Mouse (Mus musculus): ENCODE data around the gene Poldip3.
A peak's percentile ranks its signal among the peaks of the same experiment; 100 is the strongest.

Gene Poldip3

DNA sequence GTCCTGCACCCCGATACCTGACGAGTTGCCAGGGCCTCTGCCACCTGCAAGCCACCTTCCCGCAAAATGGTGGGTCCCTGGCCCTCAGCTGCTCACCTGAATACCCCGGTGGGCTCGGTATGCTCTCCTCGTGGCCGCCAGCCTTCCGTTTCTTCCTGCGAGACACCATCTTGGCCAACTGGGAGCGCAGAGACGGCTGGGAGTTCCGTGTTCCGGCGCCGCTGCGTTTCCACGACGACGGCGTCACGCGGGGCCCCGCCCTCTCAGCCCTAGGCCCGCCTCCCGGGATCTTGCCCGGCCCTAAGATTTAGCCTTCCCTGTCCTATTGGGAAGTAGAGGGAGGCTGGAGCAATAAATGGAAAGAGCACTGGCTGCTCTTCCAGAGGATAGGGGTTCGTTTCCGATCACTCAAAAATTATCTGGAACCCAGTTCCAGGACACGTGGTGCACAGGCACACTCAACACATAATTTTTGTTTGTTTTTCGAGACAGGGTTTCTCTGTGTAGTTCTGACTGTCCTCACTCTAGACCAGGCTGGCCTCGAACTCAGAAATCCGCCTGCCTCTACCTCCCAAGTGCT, 26.5 kb downstream of the Poldip3 start, which contains the start of gene Rrp7a:
Gene Rrp7a (minus strand): TSS at position 236 of the 580 bp plus-strand sequence.
- DNase-seq = peak; percentile 90

DNA sequence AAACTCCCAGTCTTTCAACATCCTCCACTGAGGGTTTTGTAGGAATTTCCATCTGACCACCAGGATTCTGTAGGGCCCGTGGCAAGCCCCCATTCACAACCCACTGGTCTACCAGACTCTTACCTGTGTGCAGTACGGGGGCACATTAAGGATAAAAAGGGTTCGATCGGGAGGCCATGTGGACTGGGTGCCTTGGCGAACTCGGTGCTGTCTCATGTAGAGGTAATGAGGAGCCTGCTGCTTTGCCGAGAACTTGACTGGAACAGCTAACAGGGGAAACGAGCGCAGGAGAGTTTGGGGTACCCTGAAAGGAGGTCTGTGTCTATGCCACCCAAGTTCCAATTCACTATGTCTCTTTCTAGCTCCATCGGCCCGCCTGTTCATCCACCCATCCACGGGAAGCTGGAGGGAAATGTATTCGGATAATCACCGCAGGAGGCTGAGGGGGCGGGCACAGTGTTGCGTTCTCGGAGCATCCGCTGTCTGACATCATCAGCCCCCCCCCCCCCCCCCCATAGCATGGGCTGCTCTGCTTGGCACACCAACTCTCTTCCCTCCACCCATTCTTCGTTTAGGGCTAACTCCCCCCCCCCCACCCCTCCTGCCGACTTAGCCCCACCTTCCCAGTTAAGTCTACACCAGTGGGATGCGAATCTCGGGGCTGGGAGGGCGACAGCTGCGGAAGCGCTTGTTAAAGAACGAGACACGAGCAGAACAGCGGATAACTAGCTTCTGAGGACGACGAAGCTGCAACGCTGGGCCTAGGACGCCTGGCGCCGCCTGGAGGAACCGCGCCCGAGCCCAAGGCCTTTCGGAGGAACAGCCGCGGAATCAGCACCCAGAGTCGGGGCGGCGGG, 27.2 kb downstream of the Poldip3 start:
- peak; percentile 62 for DNase-seq

DNA sequence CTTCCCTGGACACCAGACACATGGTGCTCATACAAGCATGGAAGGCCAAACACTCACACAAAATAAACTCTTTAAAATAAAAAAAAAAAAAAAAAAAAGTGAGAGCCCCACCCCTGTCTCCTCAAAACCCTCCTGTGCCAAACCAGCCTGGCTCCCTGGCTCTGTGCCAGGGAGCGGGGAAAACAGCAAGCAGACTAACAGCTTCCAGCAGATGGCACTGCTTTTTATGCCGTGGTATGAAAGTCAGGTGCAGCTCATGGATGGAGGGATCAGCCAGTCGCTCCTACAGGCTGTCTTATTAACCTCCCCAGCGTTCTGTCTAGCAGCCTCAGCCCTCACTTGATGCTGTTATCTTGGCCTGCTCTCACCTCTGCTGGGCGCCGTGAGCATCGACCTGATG, 30.8 kb downstream of the Poldip3 start:
- DNase-seq = peak; percentile 59

DNA sequence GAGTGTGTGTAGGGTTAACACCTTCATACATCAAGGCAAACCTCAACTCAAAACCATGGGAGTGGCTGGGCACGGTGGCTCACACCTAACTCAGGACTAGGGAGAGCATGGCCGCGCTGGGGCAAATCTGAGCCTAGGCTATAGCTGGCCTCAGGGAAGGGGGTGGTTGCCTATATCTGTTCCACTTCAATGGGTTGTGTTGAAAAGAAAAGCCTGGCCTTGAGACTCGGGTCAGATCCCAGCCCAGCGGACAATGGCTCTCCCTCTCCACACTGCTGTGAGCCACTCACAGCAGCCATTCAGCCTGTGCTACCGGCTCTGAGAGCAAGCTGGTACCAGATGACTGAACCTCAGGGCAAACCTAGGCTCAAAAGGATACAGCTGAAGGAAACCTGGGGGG, 34.1 kb downstream of the Poldip3 start:
- no peak for DNase-seq

DNA sequence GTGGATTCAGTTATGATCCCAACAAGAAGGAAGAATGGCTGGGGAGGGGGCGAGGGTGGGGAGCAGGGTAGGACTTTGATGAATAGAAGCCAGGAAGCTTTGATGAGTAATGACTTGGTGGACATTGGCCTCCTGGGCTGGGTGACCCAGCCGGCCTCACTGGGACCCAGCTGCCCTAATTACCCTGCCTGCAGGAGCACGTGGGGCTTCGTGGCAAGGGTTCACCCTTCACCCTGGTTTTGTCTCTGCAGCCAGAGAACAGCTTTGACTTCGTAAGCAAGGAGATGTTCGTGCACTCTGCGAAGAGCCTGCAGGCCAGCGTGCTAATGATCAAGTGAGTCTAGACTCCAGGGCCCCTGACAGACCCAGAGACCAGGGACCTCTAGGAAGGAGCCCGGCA, 35.1 kb downstream of the Poldip3 start:
- no peak for DNase-seq

DNA sequence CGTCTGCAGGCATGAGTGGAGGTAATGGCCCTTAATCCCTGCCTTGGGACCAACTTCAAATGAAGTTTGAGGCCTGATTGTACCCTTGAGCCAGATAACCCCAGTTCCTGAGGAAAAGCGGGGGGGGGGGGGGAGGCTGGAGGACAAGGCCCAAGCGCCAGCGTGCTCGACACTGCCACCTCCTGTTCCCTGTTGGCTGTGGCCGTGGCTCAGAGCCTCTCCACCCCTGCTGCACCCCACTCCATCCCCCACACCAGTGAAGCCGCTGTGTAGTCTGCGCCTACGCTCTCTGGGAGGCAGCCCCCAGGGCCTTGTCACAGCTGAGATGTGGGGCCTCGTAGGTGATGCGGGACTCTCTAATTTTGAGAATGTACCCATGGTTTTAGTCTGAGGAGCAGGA, 36.3 kb downstream of the Poldip3 start:
- peak; percentile 75 for DNase-seq

DNA sequence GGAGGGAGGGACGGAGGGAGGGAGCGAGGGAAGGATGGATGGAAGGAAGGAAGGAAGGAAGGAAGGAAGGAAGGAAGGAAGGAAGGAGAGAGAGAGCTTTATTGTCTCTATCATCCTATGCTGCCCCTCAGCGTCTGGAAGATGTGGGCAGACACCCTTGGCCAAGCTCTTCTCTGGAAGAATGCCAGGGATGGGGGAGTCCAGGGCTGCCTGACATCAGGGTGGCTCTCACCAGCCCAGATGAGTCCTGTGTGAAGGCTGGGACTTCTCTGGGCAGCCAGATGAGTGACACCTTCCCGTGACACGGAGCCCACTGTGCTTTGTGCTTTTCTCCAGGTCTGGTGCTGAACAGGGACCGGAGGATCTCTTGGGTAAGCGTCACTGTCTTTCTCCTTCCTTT, 37.3 kb downstream of the Poldip3 start:
- no peak for DNase-seq

DNA sequence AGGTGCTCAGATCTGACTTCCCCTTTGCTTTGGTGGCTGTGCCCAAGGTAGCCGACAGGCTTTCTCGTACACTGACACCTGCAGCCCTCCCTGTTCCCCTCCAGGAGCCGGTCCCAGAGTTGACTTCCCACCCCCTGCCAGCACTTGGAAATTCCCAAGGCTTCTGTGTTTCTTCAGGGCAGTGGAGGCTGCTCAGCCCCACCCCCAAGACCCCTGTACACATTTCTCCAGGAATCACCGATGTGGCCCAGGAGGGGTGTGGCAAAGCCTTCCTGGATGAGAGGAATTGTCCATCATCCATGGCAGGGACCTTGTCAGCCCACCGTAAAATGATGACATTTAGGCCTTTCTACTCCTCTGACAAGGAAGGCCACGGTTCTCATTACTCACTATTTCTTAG, 37.9 kb downstream of the Poldip3 start:
- no peak for DNase-seq

DNA sequence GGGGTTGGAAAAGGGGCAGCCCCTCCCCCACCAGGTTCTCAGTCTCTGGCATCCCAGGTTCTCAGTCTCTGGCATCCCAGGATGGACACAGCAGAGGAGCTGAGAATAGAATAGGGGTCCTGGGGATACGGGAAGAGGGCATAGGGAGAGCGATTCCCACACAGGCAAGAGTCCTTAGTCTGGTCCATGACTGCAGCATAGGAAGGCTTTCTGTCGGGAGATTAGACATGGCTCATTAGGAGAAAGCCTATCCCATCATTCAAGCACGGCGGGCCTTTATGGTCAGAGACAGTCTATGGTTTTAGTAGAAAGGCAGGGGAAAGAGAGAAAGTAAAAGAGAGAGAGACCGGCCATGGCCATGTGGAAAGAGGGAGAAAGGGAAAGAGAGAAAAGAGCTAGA, 41.4 kb downstream of the Poldip3 start:
- no peak for DNase-seq

DNA sequence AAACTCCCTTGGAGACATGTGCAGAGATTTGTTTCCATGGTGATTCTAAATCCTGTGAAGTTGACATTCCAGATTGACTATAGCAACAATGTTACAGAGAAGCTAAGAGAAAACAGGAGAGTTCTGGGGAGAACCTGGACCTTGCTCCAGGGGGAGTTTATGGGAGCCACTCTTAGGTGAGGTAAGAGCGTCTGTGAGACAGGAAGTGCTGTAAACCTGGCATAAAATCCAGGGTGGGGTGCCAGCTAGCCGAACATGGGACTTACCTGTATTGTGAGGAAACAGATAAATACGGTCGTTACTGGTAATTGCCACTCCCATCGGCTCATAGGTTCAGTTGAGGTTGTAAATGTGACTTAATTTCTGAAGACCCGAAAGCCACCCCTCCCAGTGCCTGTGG, 42.8 kb downstream of the Poldip3 start:
- no peak for DNase-seq

DNA sequence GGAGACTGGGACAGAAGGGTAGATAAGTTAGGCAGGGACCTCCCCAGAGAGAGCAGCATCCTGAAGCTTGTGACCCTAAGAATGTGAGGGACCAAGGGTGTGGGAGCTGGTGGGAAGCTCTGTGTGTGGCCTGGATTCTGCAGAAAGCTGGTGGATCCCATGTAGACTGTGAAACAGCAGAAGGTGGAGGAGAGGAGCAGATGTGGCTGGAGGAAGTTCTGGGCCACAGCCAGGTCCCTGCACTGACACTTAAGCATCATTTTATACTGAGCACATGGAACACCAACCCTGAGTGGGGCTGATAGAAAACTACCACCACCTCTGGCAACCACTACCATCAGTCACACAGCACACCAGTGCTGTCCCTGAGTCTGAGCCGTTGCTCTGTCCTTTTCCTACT, 46.1 kb downstream of the Poldip3 start:
- no peak for DNase-seq

DNA sequence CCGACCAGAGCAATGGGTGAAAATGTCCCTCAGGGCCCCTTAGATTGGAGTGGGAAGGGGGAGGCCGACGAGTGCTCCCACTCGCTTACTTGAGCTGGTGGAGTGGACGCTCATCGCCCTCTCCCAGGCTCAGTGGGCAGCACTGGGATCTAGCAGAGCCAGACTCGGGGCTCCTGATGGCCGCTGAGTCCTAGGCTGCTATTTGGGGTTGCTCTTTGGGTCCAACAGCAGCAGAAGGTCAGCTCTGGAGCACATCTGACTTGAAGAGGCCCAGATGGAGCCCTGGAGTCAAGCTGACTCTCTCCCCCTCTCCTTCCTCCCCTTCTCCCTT, 48.9 kb downstream of the Poldip3 start:
- DNase-seq = no peak

DNA sequence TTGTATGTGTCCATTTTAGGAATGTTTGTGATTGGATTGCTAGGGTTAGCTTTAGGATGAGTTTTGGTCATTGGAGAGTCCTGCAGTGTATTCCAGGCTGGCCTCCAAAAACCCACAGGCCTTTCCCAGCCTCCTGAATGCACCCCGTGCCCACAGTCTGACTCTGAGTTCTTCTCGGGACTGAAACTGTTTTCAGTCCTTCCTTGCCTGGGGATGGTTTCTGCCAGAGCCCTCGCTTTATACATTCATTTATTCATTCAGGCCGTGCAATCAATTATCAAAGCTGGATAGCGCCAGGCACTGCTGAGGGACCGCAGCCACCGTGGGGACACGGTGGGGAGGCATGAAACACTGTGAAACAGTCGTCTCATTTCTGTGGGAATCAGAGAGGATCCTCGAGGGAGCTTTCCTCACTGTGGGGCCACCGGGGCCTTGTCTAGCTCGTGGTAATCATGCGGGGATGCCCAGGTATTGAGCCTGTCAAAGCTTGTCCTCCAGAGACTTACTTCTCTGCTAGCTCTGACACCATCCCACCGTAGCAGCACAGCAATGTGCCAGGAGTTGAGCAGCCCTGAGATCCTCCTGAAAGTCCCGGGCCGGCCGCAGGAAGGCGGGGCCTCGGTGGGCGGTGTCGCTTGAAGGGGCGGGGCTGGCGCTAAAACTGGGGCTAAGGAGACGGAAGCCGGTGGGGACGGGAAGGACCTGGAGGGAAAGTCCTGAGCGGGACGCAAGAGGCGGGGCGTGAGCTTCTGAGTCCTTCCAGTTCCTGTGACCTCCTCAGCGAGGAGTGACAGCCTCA, 49.5 kb downstream of the Poldip3 start:
- peak; percentile 59 for DNase-seq

DNA sequence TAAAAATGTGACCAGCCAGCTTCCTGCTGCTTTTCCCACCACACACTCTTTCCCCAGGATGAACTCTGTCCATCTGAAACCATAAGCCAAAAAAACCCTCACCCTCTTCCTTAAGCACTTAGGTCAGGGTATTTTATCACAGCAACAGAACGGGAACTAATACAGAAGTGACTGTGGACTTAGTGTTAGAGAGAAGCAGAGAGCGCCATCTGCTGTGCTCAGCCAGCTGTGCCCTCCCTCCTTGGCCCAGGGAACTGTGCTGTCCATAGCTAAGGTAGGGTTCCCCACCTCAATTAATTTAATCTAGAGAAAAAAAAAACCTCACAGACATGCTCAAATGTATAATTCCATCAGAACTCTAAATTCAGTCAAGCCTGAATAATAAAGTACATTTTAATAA, 53.2 kb downstream of the Poldip3 start:
- DNase-seq = no peak

DNA sequence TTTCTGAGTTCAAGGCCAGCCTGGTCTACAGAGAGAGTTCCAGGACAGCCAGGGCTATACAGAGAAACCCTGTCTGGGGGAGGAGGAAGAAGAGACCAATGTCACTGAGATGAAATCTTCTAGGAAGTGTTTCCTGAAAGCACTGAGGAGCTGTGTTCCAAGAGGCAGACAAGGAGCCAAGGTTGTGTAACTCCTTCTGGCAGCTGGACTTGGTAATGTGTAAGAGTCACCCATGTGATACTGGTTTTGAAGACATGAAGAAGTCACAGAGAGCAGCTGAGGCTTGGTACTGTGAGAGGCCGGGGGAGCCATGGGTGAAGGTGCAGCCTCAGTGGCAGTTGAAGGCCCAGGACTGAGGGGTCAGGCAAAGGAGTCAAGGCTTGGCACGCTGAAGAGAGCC, 55.5 kb downstream of the Poldip3 start:
- no peak for DNase-seq

DNA sequence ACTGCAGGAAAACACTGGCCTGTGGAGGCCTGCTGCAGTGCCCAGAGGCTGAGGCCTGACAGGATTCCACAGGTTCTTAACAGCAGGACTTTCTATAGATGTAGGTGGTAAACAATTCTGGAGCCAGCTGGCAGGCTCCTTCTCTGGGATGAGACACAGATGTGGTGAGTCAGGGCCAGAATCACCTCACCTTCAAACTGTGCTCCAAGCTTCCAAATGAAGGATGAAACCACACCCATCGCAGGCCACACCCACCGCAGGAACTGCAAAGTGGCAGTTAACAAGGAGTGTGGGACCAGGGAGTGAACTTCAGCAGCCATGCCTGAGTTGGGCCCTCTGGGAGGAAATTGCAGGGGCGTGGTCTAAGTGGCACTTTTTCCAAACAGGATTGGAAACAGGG, 58.3 kb downstream of the Poldip3 start:
- DNase-seq = no peak

DNA sequence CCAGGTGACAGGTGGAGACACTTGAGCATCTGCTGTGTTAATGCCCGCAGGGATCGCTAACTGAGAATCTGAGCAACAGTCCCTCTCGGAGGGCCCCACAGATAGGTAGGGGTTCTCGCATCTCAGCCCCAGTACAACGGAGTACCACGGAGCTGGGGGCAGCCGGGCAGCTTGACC, 59.9 kb downstream of the Poldip3 start, which contains the start of gene Serhl:
Gene Serhl (plus strand): TSS at position 78 of the 177 bp plus-strand sequence.
- DNase-seq = no peak

DNA sequence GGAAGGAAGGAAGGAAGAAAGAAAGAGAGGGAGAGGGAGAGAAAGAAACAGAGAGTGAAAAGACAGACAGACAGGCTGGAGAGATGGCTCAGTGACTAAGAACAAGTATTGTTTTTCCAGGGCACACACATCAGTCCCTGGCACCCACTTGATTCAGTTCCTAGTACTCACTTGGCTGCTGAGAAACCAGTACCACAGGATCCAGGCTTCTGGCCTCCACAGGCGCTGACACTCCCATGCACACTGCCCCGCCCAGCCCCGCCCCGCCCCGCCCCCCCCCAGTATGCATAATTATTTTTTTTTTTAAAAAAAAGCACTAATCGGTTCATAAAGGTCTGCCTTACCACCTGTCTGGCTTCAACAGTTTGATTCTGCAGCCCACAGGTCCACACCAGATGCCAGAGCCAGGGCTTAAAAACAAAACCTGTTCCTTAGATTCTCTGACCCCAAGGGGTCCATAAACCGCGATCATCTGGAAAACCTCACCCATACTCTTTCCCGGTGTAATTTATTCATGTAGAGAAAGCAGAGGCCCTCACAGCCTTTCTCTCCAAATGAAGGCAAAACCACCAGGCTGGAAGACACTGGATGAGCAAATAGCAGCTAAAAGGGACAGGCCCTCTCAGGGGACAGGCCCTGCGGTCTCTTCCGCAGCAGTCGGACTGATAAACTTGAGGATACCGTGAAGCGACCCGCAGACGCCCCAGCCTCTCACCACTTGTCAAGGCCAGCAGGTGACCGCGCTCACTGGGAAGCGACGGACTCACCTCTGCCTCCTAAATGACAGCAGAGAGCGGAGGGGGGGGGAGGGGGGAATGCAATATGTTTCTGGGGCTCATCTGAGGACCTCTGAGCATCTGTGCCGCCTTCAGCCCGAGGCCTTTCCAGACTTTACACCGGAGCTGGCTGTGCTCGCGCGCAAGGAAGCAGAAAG, 60.4 kb downstream of the Poldip3 start:
- DNase-seq = no peak

DNA sequence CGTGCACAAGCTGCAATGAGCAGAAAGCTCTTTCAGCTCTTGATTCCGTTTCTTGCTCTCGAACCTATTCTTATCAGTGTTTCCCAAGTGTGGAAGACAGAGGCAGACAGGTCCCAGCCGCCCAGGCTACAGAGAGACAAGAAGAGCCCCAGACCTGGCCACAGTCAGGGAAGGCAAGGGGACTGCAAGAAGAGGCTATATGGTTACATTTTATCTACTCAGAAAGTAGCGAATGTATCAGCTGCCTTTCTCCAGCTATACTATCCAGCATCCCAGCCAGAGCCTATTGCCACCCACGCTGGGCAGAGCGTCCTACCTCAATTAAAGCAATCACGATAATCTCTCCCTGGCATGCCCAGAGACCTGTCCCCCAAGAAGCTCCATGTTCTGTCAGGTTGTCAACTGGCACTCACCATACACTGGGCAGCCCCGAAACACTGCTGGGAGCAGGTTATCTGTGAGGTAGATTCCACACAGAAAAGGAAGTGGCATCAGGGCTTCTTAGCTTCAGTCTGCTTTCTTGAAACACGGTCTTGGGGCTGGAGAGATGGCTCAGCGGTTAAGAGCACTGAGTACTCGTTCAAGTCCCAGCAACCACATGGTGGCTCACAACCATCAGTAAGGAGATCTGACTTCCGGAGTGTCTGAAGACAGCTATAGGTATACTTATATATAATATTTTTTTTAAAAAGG, 62.4 kb downstream of the Poldip3 start:
- no peak for DNase-seq

DNA sequence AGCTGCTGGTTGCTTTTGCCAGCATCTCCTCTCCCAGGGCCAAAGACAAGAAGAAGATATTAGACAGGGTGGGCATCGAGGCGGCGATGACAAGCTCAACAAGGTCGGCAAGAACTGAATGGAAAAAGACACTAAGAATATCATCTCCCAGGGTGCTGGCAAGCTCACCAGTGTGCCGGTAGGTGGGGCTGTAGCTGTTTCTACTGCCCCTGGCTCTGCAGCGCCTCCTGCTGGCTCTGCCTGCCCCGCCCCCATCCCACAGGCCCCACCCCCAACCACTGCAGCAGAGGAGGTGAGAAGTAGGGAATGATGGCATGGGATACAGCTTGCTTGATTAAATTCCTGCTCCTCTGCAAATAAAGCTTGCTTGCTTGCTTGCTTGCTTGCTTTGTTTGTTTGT, 63.3 kb downstream of the Poldip3 start:
- DNase-seq = peak; percentile 57

DNA sequence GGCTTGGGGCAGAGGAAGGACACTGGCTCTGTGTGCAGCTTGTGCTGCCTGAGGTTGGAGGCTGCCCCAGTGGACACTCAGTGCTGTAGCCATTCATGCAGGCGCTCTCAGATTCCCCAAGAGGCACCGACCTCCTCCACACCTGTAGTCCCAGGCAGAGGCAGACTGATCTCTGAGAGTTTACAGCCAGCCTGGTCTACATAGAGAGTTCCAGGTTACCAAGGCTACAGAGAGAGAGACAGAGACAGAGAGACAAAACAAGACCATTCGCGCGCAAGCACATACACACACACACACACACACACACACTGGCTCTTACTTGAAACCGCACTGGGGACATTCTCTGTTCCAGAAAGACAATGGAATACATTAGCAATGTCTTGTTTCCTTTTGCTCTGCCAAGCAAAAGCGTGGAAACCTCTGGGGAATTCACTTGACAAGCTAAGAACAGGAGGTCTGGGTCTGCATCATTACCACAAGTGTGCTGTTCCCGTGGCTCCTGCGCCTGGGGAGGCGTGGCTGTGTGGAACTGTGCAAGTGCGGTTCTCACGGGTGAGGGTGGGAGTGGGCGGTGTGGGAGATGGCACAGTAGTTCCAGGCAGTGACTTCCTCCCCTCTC, 65.1 kb downstream of the Poldip3 start:
- no peak for DNase-seq

DNA sequence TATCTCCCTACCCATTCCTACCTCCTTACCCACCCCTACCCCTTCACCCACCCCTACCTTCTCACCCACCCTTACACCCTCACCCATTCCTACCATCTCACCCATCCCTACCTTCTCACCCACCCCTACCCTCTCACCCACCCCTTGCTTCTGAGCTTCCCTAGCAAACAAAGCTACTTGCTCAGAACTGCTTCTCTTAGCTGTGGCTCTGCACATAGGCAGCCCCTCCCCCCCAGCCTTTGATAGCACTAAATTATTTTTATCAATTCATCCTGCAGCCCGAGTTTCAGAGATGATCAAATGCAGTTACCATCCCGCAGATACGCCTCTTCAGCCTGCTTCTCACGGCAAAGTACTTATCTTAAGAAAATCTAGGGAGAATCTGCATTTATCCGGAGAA, 65.7 kb downstream of the Poldip3 start:
- peak; percentile 38 for DNase-seq

All from right cerebral cortex, postnatal 4 days (tissue).